Mouse (Mus musculus) spleen, postnatal 14 days (tissue): ENCODE measurements around the gene Col6a5.

Experiments used
- DNase-seq, 2 experiments: peaks; one replicate each; pipeline ENCODE4 v3.0.0; 2021 to 2022; ENCODE audit warnings: low spot score in 2 of 2

The Col6a5 gene

GRCm38 (mm10) chr9:105960533-105960932, at the start of gene Col6a5:
Gene Col6a5, minus strand, starts transcription at chr9:105960643.
- DNase-seq, result no peak

GRCm38 (mm10) chr9:105997955-105998354, 37.5 kb upstream of the Col6a5 start:
- DNase-seq, result no peak

GRCm38 (mm10) chr9:105992425-105992824, 32.0 kb upstream of the Col6a5 start:
- DNase-seq, result no peak

- DNase-seq, result no peak
Observed at GRCm38 (mm10) chr9:105990099-105990498, 29.7 kb upstream of the Col6a5 start.

GRCm38 (mm10) chr9:105989468-105989867, 29.0 kb upstream of the Col6a5 start:
- no peak for DNase-seq

GRCm38 (mm10) chr9:105988096-105988495, 27.7 kb upstream of the Col6a5 start:
- DNase-seq, result no peak

GRCm38 (mm10) chr9:105984931-105985519, 24.6 kb upstream of the Col6a5 start:
- no peak for DNase-seq

- DNase-seq, result no peak
Observed at GRCm38 (mm10) chr9:105978479-105978878, 18.0 kb upstream of the Col6a5 start.

- no peak for DNase-seq
Observed at GRCm38 (mm10) chr9:105976871-105977270, 16.4 kb upstream of the Col6a5 start.

- no peak for DNase-seq
Observed at GRCm38 (mm10) chr9:105976314-105976713, 15.9 kb upstream of the Col6a5 start.

- DNase-seq, result no peak
Observed at GRCm38 (mm10) chr9:105973736-105974135, 13.3 kb upstream of the Col6a5 start.

- DNase-seq, result no peak
Observed at GRCm38 (mm10) chr9:105972031-105972430, 11.6 kb upstream of the Col6a5 start.

- no peak for DNase-seq
Observed at GRCm38 (mm10) chr9:105971351-105971894, 11.0 kb upstream of the Col6a5 start.

GRCm38 (mm10) chr9:105970901-105971300, 10.5 kb upstream of the Col6a5 start:
- DNase-seq, result no peak

GRCm38 (mm10) chr9:105967976-105968375, 7.5 kb upstream of the Col6a5 start:
- no peak for DNase-seq

GRCm38 (mm10) chr9:105959116-105959515, 1.3 kb downstream of the Col6a5 start:
- no peak for DNase-seq

GRCm38 (mm10) chr9:105949755-105950154, 10.7 kb downstream of the Col6a5 start:
- DNase-seq, result no peak

- DNase-seq, result no peak
Observed at GRCm38 (mm10) chr9:105947577-105947976, 12.9 kb downstream of the Col6a5 start.

- DNase-seq, result no peak
Observed at GRCm38 (mm10) chr9:105933816-105934215, 26.6 kb downstream of the Col6a5 start.

GRCm38 (mm10) chr9:105929287-105929686, 31.2 kb downstream of the Col6a5 start:
- DNase-seq, result no peak

GRCm38 (mm10) chr9:105928406-105929071, 31.9 kb downstream of the Col6a5 start:
- no peak for DNase-seq

- DNase-seq, result no peak
Observed at GRCm38 (mm10) chr9:105923659-105924058, 36.8 kb downstream of the Col6a5 start.

- DNase-seq, result no peak
Observed at GRCm38 (mm10) chr9:105915186-105915585, 45.3 kb downstream of the Col6a5 start.
